Mouse (Mus musculus) lung, postnatal 4 days (tissue): Measurements from ENCODE around the gene Olfr781.
"Not testable (repeated sequence)": the region's sequence is repeated elsewhere in the genome, so short reads cannot be mapped to it uniquely, and the experiment has no call there.

Experiments
- DNase-seq, 2 experiments: peaks; one replicate each; pipeline ENCODE4 v3.0.0; 2021

Gene Olfr781

DNA sequence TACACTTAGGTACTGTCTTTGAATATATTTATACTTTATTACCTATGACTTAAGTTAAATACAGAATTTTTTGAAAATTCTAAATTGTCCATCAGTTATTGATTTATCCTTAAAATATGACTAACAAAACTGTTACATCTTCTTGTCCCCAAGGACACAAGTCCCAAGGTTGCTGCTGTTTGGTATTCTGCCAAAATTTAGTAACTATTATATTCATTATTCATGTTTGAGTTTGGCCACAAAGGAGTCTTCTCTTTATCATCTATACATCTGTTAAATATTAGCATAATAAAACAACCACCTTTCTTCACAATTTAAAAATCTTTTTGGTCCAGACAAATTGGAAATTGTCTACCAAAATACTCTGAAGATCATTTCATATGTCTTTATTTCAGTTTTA lies at the start of gene Olfr781:
TSS of gene Olfr781 (plus strand) at position 301 of the 400 bp plus-strand sequence.
- no peak for DNase-seq

DNA sequence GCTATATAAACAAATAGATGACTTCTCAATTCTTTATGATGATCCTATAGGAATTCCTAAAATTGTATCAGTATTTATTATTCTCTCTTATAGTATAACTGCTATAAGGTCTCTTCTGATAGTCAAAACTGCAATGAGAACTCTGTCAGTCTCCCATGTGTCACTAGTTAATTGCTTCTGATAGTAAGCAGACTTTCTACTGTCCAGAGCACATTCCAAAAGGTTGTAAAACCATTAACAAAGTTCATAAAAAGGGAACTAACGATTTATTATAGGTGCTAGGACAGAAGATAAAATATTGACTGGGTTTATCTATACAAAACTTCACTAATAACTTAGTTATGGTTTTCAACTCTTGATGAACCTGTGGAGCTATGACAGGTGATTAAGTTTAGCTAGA lies 15.7 kb upstream of the Olfr781 start:
- DNase-seq = not testable (repeated sequence)

DNA sequence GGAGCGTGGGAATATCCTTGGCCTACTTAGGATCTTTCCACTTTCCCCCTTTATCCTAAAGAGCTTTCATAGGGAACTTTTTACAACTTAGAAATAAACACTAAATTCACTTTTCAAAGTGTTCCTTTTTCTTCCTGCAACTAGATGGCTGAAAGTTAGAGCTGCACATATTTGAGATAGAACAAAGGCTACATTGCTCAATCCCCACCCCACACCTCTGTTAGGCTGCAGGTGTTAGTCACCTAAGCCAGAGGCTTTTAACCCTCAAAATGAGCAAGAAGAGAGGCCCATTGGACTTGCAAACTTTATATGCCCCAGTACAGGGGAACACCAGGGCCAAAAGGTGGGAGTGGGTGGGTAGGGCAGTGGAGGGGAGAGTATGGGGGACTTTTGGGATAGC lies 15.1 kb upstream of the Olfr781 start:
- not testable (repeated sequence) for DNase-seq

DNA sequence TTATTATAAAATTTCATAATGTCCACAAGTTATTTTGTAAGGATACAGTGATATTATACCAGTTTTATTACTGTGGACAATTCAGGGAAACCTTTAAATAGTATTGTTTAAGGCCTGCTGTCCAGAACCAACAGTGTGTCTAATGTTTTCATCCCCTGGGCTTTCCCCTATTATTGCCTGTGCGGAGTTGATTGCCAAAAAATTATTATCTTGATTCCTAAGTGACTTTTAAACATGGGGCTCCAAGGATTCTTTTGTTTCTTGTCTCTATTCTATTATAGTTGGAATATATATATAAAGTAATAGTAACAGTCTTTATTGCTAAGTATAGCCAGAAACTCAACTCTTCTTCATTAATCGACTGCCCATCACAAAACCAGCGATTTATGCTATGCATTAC lies 10.8 kb upstream of the Olfr781 start, which contains the start of gene Olfr780:
TSS of gene Olfr780 (plus strand) at position 301 of the 400 bp plus-strand sequence.
- no peak for DNase-seq

- DNase-seq = no peak
These were observed 19.9 kb downstream of the Olfr781 start, which contains the start of gene Olfr782 for GRCm38 (mm10) chr10:129348550-129348949. TSS of gene Olfr782 (plus strand) at chr10:129348850.

DNA sequence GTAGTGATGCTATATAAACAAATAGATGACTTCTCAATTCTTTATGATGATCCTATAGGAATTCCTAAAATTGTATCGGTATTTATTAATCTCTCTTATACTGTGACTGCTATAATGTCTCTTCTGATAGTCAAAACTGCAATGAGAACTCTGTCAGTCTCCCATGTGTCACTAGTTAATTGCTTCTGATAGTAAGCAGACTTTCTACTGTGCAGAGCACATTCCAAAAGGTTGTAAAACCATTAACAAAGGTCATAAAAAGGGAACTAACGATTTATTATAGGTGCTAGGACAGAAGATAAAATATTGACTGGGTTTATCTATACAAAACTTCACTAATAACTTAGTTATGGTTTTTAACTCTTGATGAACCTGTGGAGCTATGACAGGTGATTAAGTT lies 23.8 kb downstream of the Olfr781 start:
- not testable (repeated sequence) for DNase-seq

GRCm38 (mm10) chr10:129356496-129356895 lies 27.8 kb downstream of the Olfr781 start:
- DNase-seq = not testable (repeated sequence)

DNA sequence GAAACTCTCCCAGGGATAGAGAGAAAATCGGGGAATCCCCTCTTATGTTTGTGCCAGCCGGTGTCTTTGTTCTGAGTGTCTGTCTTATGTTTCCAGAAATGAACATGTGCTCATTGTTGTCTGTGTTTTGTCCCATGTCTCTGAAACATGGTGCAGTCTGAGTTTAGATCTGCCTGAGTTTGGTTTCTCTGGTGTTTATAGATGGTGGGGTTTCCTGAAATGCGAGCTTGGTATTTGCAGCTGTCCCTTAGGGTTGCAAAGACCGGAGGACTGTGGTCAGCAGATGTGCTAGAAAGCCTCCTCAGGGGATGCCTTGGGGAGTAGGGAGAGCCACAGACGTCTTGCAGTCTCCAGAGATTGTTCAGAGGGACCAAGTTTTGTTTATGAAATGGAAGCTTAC lies 28.7 kb downstream of the Olfr781 start:
- no peak for DNase-seq

DNA sequence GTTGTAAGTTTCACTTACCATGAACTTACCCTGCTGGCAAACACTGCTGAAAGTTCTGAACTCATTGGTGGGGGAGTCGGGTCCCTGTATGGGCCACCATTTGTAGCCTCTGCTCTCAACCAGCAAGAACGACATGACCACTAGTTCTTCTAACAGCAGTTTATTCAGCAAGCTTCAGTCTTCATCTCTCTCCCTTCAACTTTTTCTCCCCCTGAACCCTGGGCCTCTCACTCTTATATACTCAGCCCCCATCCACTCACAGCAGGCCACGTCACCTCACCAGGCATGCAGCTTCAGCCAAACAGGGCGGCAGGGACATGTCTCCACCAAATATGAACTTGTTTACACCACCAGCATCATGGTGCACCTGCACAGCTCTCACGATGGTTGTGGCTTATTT lies 45.4 kb downstream of the Olfr781 start:
- not testable (repeated sequence) for DNase-seq
